Mouse (Mus musculus): ENCODE measurements around the gene Cnot3.
"Not testable (repeated sequence)": the region's sequence is repeated elsewhere in the genome, so short reads cannot be mapped to it uniquely, and the experiment has no call there.

Gene Cnot3

DNA sequence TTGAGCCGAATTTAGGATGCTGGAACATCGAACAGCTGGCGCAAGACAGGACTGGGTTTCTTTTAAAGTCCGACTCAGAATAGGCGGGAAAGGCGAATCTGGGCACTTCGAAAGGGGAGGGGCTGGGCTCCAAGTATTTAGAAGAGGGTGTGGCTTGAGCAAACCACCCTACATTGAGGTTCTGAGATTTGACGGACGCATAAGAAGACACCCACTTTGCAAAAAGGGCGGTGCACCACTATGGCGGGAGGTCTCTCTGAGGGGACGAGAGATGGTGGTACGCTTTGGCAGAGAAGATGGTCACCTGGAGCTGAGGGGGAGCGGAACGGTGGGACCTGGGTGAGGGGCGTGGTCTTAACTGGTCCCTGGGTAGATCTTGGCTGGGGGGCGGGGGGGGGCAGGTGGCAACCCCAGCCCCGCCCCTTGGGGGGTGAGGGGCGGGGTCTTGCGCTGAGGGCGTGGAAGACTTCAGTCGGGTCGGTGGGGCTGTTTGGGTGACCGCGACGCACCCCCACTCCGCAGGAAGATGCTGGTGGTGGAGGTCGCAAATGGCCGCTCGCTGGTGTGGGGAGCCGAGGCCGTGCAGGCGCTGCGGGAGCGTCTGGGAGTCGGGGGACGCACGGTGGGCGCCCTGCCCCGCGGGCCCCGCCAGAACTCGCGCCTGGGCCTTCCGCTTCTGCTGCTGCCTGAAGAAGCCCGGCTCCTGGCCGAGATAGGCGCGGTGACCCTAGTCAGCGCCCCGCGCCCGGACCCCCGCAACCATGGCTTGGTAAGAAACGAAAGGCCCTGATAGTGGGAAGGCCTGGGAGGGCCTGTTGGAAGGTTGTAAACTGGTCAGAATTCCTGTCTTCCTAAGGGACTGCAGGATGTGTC lies 49.2 kb downstream of the Cnot3 start:
- intact Hi-C loops (cut with DNase I): no loop called here

DNA sequence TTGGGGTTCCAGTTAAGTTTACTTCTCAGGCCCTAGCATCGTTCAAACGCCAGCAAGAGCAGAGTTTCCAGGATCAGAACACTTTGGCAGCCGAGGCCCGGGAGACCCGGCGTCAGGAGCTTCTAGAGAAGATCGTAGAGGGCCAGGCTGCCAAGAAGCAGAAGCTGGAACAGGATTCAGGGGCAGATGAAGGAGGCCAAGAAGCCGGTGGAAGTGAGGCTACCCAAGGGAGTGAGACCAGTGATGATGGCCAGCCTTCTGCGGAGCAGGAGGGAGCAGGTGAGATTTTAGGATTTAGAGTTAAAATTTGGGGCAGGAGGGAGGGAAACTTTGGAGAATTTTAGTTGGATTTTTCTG lies 49.9 kb downstream of the Cnot3 start:
- intact Hi-C loops (cut with DNase I): not testable (repeated sequence)

DNA sequence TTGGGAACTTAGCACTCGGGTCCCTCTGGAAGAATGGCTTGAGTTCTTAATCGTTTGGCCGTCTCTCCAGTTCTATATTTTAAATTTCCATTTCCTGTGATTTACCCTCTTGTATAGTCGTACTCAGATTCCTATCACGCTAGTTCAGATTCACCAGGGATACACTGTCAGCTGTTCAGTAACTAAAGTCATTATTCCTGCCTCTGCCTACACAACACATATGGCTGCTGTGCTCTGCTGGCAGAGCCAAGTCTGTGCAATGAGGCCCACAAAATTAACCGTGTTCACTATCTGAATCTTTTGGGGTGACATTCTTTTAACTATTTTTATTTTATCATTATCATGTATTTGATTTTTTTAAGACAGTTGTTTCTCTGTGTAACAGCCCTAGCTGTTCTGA lies 53.4 kb downstream of the Cnot3 start:
- intact Hi-C loops (cut with DNase I): no loop called here

DNA sequence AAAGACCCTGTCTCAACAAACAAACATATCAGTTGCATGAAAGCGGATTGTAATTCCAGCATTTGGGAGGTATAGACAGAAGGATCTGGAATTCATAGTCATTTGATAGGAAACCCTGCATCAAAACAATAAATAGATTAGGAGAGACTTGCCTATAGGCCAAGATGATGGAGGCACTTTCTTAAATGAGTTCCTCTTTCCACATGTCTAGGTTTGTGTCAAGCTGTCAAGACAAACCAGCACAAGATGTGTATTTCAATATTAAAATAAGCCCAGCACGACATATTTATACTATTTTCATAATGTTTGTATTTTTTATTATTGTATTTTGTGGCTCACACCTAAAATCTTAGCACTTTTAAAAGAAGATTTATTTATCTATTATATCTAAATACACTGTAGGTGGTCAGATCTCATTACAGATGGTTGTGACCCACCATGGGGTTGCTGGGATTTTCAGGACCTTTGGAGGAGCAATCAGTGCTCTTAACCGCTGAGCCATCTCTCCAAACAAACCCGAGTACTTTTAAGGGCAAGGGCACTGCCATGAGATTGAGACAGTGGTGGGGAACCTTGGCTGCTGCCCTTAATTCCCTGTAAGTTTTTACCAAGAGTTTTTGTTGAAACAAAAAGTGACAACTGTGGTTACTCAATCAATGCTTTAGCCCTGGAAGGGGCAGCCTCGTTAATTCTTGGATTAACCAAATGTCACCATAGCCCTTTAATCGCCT lies 58.2 kb downstream of the Cnot3 start:
- intact Hi-C loops (cut with DNase I): no loop called here

DNA sequence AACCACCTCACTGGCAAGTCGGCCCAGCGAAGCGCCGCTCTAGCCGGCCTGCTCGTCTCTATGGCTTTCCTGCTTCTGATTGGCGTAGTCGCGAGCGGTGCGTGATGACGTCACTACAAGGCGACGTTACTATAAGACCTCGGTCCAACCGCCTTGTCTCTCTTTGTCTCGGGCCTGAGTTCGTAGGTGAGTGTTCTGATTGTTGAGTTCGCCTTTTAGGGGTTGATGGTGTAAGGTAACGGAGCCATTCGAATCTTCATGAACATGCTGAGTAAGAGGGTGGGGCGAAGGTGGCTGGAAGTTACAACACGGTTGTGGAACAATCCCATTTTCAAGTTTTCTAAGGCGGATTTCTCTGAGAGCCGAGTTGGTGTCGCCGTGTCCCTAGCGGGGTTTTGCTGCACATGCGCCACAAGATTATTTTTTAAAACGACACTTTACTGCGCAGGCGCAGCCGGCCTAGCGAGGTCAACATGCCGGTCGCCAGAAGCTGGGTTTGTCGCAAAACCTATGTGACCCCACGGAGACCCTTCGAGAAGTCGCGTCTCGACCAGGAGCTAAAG lies 58.9 kb downstream of the Cnot3 start, which contains the start of gene Rps9:
Rps9 (plus strand) TSS at position 115 of the 563 bp plus-strand sequence.
- intact Hi-C loops (cut with DNase I): no loop called here

DNA sequence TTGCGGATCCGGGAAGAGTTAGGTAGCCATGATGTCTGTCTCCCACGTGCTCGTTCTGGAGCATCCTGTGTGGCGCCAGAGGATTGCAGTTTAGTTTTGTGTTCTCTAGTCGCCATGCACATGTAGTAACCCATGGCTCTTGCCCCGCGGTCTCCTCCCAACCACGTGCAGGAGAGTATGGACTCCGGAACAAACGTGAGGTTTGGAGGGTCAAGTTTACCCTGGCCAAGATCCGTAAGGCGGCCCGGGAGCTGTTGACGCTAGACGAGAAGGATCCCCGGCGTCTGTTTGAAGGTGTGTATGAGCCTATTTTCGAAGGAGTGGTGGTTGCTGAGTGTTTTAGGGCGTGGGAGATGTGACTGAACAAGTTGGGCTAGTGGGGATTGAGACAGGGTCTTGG lies 59.4 kb downstream of the Cnot3 start:
- intact Hi-C loops (cut with DNase I): no loop called here

DNA sequence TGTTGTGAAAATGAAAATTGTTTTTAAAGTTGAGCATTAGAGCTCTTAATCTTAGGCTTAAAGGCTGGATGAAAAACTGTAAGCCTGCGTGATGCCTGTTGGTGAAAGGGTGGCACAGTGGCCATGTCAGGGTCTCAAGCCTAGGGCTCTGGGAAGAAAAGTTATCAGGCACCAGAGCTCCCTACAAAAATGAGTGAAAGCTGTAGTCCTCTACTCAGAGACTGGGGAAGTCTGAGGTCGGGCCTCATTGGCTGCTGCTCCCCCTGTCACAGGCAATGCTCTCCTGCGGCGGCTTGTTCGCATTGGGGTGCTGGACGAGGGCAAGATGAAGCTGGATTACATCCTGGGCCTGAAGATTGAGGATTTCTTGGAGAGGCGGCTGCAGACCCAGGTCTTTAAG lies 60.4 kb downstream of the Cnot3 start:
- intact Hi-C loops (cut with DNase I): not testable (repeated sequence)

DNA sequence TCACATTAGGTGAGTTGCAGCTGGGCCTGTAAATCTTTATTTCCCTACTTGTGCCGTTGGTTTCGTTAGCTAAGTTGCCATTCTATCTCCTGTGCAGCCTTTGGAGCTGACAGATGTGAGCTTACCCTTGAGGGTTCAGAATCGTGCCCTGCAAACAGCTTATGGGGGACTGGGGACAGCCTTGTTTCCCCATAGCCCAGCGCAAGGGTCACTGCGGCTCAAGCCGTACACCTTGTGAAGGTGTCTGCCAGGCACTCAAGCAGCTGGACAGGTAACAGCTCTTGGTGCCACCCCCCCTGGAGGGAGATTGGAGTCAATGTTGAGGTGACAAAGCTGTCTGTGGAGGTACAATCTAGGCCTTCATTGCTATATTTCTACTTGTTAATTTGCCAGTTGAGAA lies 60.8 kb downstream of the Cnot3 start:
- intact Hi-C loops (cut with DNase I): no loop called here

DNA sequence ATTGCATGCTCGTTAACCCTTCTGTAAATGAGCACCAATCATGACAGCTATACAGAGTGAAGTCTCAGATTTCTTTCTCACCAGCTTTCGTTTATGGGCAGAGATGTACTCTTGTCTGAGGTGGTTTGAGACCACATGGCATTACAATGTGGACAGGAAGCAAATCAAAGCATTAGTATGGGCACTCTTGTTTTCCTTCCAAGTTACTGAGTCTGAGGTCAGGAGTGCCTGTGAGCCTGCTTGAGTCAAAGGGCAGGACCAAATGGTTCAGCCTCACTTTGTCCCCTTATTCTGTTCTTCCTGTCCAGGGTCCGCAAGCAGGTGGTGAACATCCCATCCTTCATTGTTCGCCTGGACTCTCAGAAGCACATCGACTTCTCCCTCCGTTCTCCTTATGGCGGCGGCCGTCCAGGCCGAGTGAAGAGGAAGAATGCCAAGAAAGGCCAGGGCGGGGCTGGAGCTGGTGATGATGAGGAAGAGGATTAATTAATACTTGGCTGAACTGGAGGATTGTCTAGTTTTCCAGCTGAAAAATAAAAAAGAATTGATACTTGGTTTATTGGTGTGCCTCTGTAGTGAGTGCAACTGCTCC lies 61.4 kb downstream of the Cnot3 start:
- intact Hi-C loops (cut with DNase I): no loop called here

DNA sequence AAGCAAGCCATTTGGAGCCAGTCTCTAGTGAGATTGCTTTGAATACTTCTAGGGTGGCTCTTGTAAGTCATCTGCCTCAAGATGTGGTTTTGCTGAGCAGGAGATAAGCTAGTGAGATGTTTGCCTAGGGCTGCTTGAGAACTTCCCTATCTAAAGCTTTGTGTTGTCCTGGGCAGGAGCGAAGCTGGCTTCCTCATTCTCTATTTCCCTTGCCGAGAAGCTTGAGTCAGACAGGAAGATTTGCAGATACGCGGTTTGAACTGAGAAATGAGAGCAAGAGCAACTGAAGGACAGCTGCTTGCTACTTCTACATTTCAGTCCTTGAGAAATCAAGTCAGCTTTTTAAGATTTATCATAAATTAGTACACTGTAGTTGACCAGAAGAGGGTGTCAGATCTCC lies 62.0 kb downstream of the Cnot3 start:
- intact Hi-C loops (cut with DNase I): no loop called here

DNA sequence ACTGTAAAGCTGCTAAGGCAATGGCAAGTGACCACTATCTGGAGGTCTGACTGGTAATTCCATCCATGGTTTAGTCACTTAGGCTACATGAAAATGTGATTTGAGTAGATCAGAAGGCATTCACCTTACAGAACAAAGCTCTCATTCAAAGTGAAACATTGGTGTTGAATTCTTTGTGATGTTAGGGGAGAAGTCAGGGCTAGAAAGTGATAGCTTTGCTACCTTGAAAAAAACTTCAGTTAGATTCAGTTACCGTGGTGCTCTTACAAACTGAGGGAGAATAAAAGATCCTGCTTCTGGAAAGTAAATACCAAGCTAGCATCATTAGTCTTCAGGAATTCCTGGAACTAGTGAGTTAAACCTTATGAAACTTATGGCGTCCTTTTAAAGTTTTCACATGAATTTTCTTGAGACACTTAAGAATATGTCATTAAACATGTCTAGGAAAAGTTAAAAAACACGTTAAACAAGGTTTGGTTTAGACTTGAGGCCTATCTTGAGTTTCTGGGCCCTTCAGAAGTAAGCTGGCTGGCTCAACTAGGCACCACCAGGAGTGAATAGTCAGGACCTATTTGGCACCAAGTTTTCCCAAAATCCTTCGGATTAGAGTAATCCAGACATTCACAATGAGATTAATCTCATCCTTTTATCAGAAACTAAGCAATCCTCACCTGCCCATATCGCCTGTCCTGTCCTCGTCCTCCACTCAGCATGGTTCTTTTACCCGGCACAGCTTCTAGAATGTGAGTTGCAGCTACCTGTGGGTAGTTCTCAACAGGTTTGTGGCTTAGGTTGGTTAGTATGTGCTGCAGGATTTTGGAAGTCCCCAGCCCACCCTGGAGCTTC lies 62.7 kb downstream of the Cnot3 start:
- intact Hi-C loops (cut with DNase I): no loop called here

DNA sequence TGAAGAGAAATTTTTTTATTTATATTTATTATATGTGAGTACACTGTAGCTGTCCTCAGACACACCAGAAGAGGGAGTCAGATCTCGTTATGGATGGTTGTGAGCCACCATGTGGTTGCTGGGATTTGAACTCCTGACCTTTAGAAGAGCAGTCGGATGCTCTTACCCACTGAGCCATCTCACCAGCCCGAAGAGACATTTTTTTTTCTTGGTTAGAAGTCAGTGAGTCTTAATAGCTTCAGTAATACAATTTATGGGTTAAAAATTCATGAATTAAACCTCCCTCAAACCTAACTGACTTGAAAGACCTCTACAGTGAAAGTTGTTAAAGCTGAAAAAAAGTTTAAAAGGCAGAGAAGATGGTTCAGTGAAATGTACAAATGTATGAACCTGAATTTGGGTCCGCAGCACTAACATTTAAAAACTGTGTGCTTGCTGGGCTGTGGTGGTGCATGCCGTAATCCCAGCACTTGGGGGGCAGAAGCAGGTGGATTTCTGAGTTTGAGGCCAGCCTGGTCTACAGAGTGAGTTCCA lies 63.4 kb downstream of the Cnot3 start:
- intact Hi-C loops (cut with DNase I): not testable (repeated sequence)

DNA sequence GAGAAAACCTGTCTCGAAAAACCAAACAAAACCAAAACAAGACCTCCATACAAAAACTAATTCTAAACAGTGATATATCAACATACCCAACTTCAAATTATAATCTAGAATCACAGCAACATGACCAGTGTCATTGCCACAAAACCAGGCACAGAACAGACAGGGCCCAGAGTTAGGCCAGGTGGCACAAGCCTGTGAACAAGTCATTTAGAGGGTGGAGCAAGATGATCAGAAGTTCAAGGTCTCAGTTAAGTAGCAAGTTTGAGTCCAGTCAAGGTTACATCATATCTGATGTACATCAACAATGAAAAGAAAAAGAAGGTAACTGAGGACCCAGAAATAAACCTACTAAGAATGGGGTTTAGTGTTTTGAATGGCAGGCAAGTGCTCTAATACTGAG lies 63.9 kb downstream of the Cnot3 start:
- intact Hi-C loops (cut with DNase I): no loop called here

Small RNAs within 50 kb of the gene (microRNA-seq; reads per million reads assigned to microRNA genes)
- 2.1 to 3.0 reads per million in 2 experiments for gene Mir3572
